In genomic region chr9:71980579-71980978, GRCm38 (mm10) we compare ENCODE assay signal across 23 mouse cellular contexts.
DNase-seq lines count a peak whose midpoint lies in the region; ATAC-seq and TF ChIP-seq lines count a peak whose summit lies in the region.
"Had no signal": no experiment of that assay in that cellular context is flagged by ENCODE, and none has a peak within 500 bp of the region (broad histone marks: within the 10 kb centered on the region; RNA-seq: fewer than 3 reads in every experiment).

No protein-coding gene starts in this region.

- H3K4me2 ChIP-seq in midbrain, embryonic 11.5 days, result no peak overlapping the region
- H3K4me2 ChIP-seq in midbrain, embryonic 14.5 days (ENCODE audit: low read length), result no peak overlapping the region
- H3K4me2 ChIP-seq: forebrain, embryonic 13.5 days; heart, embryonic 11.5 days; heart, embryonic 15.5 days; hindbrain, embryonic 14.5 days had no signal

- H3K27ac ChIP-seq in heart, adult 2 months, result no peak overlapping the region
- no peak overlapping the region; the same call in 1 of the 2 replicates for H3K27ac ChIP-seq in midbrain, embryonic 11.5 days (ENCODE audit: low read depth, low read length)
- no peak overlapping the region for H3K27ac ChIP-seq in midbrain, embryonic 14.5 days (replicated peaks; ENCODE audit: low read depth, low read length)
- H3K27ac ChIP-seq: embryonic facial prominence, embryonic 10.5 days; forebrain, embryonic 13.5 days; heart, embryonic 15.5 days; hindbrain, embryonic 10.5 days; hindbrain, embryonic 14.5 days had no signal

- no peak for TF ChIP-seq POLR2A in heart, adult 2 months (IDR thresholded peaks at IDR 0.05; ENCODE audit: insufficient read depth, low read depth, low read length)

- peak; percentile 28 for DNase-seq in heart, adult 8-10 months (ENCODE audit: low spot score)
- no peak for DNase-seq in heart, adult 2 months
- DNase-seq in midbrain, embryonic 11.5 days (ENCODE audit: low spot score, missing footprints), result peak; percentile 37
- no peak for DNase-seq in midbrain, embryonic 14.5 days
- DNase-seq in adrenal gland, adult 18-20 months (ENCODE audit: low spot score in 2 of 2), result no peak
- DNase-seq in Muller cell, postnatal 12 days (ENCODE audit: inconsistent ontology term), result no peak
- DNase-seq: adrenal gland, adult 2 months; adrenal gland, postnatal 25 days; cerebellum, adult 18-20 months; cerebellum, adult 9-11 months; cerebellum, postnatal 36 days; forebrain, postnatal 0 days; gastrocnemius, postnatal 14 days; heart, postnatal 14 days had no signal

- H3K4me1 ChIP-seq in heart, adult 2 months (ENCODE audit: control insufficient read depth, insufficient read depth, low read length), result peaks cover 15% of the 10 kb centered on the region
- H3K4me1 ChIP-seq in midbrain, embryonic 11.5 days (ENCODE audit: control insufficient read depth, insufficient read depth, low read length), result peaks cover 10% of the 10 kb centered on the region
- H3K4me1 ChIP-seq in midbrain, embryonic 14.5 days (ENCODE audit: control insufficient read depth, insufficient read depth, low read length), result peaks cover 15% of the 10 kb centered on the region

- intact Hi-C loops in heart, adult 2 months (cut with DNase I), result loop anchor here (5.0 kb wide), 2 partner anchors 42 to 212 kb away; no protein-coding TSS in a partner anchor

- no peak overlapping the region for H3K9ac ChIP-seq in heart, adult 2 months (ENCODE audit: low read depth, low read length)
- H3K9ac ChIP-seq in midbrain, embryonic 11.5 days (ENCODE audit: low read length), result no peak overlapping the region
- H3K9ac ChIP-seq in midbrain, embryonic 14.5 days (replicated peaks; ENCODE audit: low read length), result no peak overlapping the region
- H3K9ac ChIP-seq: forebrain, embryonic 13.5 days; forebrain, postnatal 0 days; heart, embryonic 15.5 days; hindbrain, embryonic 14.5 days had no signal

- no peaks in the 10 kb centered on the region for H3K27me3 ChIP-seq in heart, adult 2 months (ENCODE audit: control insufficient read depth, insufficient read depth, low read length)
- H3K27me3 ChIP-seq in midbrain, embryonic 11.5 days (ENCODE audit: control insufficient read depth, insufficient read depth, low read length), result no peaks in the 10 kb centered on the region
- no peaks in the 10 kb centered on the region for H3K27me3 ChIP-seq in midbrain, embryonic 14.5 days (ENCODE audit: control insufficient read depth, insufficient read depth, low read length)
- H3K27me3 ChIP-seq: CH12.LX; forebrain, embryonic 13.5 days; heart, embryonic 15.5 days had no signal

- no peak for TF ChIP-seq EP300 in heart, adult 2 months (IDR thresholded peaks at IDR 0.05; ENCODE audit: insufficient read depth, low read depth, low read length)

- H3K36me3 ChIP-seq in heart, adult 2 months (ENCODE audit: control insufficient read depth, insufficient read depth, low read length), result peaks cover 19% of the 10 kb centered on the region
- H3K36me3 ChIP-seq in midbrain, embryonic 11.5 days (ENCODE audit: control insufficient read depth, insufficient read depth, low read length), result no peaks in the 10 kb centered on the region
- H3K36me3 ChIP-seq in midbrain, embryonic 14.5 days (ENCODE audit: control insufficient read depth, insufficient read depth, low read length), result no peaks in the 10 kb centered on the region
- H3K36me3 ChIP-seq: embryonic facial prominence, embryonic 10.5 days; heart, embryonic 15.5 days; hindbrain, embryonic 10.5 days had no signal

- no peaks in the 10 kb centered on the region for H3K9me3 ChIP-seq in midbrain, embryonic 11.5 days (ENCODE audit: control insufficient read depth, low read length)
- no peaks in the 10 kb centered on the region for H3K9me3 ChIP-seq in midbrain, embryonic 14.5 days (ENCODE audit: control insufficient read depth, low read length)
- H3K9me3 ChIP-seq: embryonic facial prominence, embryonic 10.5 days; forebrain, embryonic 13.5 days; heart, embryonic 15.5 days; hindbrain, embryonic 10.5 days had no signal

- 27% methylated on average over 2 of the region's 2 CpGs for WGBS in heart, adult 2 months
- 88% methylated on average over 2 of the region's 2 CpGs for WGBS in midbrain, embryonic 11.5 days
- WGBS in midbrain, embryonic 14.5 days, result 79% methylated on average over 2 of the region's 2 CpGs

- no peaks in the 10 kb centered on the region for H3K79me2 ChIP-seq in heart, adult 2 months (replicated peaks; ENCODE audit: control insufficient read depth, insufficient read depth, low read length)

- ATAC-seq in midbrain, embryonic 11.5 days (ENCODE audit: low FRiP score), result no peak
- ATAC-seq in midbrain, embryonic 14.5 days (ENCODE audit: low FRiP score, low TSS enrichment), result no peak
- ATAC-seq in megakaryocyte, adult 5-6 weeks (ENCODE audit: poor library complexity, severe bottlenecking), result peak; percentile 80
- ATAC-seq: activated CD4-positive, CD25-positive, alpha-beta regulatory T cell, adult 4 months; forebrain, embryonic 13.5 days; forebrain, postnatal 0 days had no signal

- H3K4me3 ChIP-seq in heart, adult 2 months, result no peak overlapping the region
- H3K4me3 ChIP-seq in midbrain, embryonic 11.5 days (ENCODE audit: low read depth, low read length), result no peak overlapping the region
- no peak overlapping the region for H3K4me3 ChIP-seq in midbrain, embryonic 14.5 days (replicated peaks; ENCODE audit: low read depth, low read length)
- H3K4me3 ChIP-seq: embryonic facial prominence, embryonic 10.5 days; forebrain, embryonic 13.5 days; heart, embryonic 15.5 days; hindbrain, embryonic 10.5 days had no signal

- TF ChIP-seq CTCF in heart, adult 2 months (IDR thresholded peaks at IDR 0.05), result no peak

Comparison
In these comparisons a context has a peak if more than half of its experiments do, and no peak if none do; other contexts are left out.
1. DNase-seq: peak in heart, adult 8-10 months (single experiment) and midbrain, embryonic 11.5 days (single experiment); none in heart, adult 2 months (0 of 2), midbrain, embryonic 14.5 days (single experiment), adrenal gland, adult 18-20 months (0 of 2) and Muller cell, postnatal 12 days (single experiment).